Mouse (Mus musculus) bone marrow macrophage, adult 2 months (primary cell): ENCODE data around the gene Gm3839.

ENCODE experiments used
- CTCF ChIP-seq: IDR thresholded peaks from 2 replicates; pipeline ENCODE4 v1.5.1; 2012; ENCODE audit warnings: low read depth, mild to moderate bottlenecking, low read length, moderate library complexity
- POLR2A ChIP-seq: IDR thresholded peaks from 2 replicates; pipeline ENCODE4 v1.6.1; 2012; ENCODE audit warnings: mild to moderate bottlenecking, low read depth, low read length, borderline replicate concordance

DNA sequence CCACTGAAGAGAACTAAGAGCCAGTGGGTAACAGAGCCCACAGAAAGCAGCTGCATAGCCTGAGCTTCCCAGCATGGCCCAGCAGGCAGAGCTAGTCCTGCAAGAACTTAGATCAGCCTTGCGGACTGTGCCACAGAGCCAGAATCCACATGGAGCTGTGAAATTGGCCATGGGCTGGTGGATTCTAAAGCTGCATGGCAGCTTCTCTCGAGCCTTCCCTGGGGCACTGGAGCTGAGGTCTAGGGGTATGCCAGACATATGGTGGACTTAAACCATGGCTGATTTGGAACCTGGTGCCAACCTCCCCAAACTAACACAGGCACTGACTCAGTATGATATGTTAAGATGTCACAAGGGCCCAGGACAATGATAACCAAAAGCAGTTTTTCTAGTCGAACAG, 10.4 kb downstream of the Gm3839 start:
- no peak for TF ChIP-seq CTCF
- TF ChIP-seq POLR2A: no peak
